Mouse (Mus musculus) neutrophil, adult 5-6 weeks (primary cell): ENCODE measurements around the gene Angptl4. TPM values are rescaled to one million over a fixed set of nuclear protein-coding genes. Genes with fewer than 3 reads are reported as not detected.

Experiments used
- ATAC-seq: fragments of 151-379, 151-347 bp; 2 replicates; pipeline ENCODE4 v1.8.0; 2017; ENCODE audit warnings: mild to moderate bottlenecking, moderate TSS enrichment; ENCODE audit not compliant: insufficient number of reproducible peaks, poor library complexity, low FRiP score, severe bottlenecking; ENCODE audit errors: extremely low read depth
- total RNA-seq: library from RNA; stranded (forward); fragments of 200-1000 nt; gene quantifications from 2 replicates; pipeline ENCODE4 v1.2.3, GENCODE M21; 2017

Gene Angptl4
- total RNA-seq, 1 experiment from 2014 or later: not detected

DNA sequence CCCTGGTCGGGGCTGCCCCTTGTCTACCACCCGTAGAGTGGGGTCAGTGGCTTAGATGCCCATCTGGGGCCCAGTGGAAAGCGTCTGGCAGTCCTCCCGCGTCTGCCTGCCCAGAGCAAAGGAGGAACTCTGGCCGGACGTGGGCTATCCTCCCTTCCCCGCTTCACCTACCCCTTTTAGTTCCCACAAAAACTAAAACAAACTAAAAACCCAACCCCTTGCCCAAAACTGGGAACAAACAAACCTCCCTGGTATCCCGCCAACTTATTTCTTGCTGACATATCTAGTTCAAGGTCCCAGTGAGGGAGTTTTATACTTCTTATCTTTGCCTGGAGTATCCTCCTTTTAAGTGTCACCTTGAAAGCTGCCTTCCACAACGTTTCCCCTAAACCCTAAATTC is 26.6 kb upstream of the Angptl4 start:
- no peak for ATAC-seq

- ATAC-seq: no peak
These were observed 25.7 kb upstream of the Angptl4 start for GRCm38 (mm10) chr17:33807181-33807888.

- ATAC-seq: no peak
These were observed 23.1 kb upstream of the Angptl4 start for GRCm38 (mm10) chr17:33804745-33805144.

DNA sequence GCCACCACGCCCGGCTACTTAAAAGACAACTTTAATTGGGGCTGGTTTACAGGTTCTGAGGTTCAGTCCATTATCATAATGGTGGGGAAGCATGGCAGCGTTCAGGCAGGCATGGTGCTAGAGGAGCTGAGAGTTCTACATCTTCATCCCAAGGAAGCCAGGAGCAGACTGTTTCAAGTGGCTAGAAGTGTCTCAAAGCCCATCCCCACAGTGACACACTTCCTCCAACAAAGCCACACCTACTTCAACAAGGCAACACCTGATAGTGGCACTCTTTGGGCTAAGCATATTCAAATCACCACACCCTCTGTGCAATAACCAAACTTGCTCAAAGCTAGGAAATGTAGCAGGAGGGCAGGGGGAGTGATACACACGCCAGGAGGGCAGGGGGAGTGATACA is 22.6 kb upstream of the Angptl4 start:
- ATAC-seq: no peak

DNA sequence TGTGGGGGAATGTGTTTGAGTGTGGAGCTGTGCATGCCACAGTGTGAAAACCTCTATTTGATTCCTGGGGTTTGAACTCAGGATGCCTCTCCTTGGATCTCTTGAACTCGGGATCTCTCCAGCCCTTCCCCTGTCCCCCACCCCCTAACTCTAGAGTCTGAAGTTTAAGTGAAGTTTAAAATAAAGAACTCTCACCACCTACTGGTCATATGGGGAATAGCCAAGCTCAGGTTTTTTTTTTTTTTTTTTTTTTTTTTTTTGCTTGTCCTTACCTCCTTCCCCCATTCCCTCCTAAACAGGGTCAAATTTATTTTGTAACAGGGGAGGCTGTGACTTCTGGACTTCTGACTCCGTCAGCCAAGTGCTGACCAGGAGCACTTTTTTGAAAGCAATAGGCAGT is 20.6 kb upstream of the Angptl4 start:
- ATAC-seq: peak; percentile 44; the same call in 1 of the 2 replicates

- no peak for ATAC-seq
These were observed 17.6 kb upstream of the Angptl4 start for GRCm38 (mm10) chr17:33799277-33799676.

- ATAC-seq: no peak
These were observed 16.7 kb upstream of the Angptl4 start for GRCm38 (mm10) chr17:33798306-33798705.

GRCm38 (mm10) chr17:33788732-33789131 is 7.1 kb upstream of the Angptl4 start:
- ATAC-seq: no peak

GRCm38 (mm10) chr17:33786375-33786774 is 4.7 kb upstream of the Angptl4 start:
- ATAC-seq: no peak

DNA sequence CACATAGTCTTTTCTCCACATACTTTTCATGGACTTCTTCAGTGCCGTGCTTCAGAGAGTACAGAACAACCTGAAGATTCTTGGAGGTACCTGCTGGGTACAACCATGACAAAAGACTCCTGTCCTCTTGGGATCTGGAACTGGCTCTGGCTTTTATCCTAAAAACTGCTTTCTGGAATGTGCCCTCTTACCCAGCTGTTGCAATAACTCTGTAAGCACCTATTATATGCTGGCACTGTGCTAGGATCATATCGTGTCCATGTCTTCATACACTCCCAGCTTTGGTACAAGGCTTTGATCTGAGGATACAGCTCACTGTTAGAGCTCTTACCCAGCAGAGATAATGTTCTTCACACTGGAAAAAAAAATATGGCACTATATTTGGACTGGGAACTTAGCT is 3.3 kb upstream of the Angptl4 start:
- ATAC-seq: no peak

- no peak for ATAC-seq
These were observed 1.8 kb upstream of the Angptl4 start for GRCm38 (mm10) chr17:33783408-33783807.

GRCm38 (mm10) chr17:33782067-33782466 is 437 bp upstream of the Angptl4 start:
- no peak for ATAC-seq

- ATAC-seq: no peak
These were observed 1.2 kb downstream of the Angptl4 start for GRCm38 (mm10) chr17:33780431-33780830.

DNA sequence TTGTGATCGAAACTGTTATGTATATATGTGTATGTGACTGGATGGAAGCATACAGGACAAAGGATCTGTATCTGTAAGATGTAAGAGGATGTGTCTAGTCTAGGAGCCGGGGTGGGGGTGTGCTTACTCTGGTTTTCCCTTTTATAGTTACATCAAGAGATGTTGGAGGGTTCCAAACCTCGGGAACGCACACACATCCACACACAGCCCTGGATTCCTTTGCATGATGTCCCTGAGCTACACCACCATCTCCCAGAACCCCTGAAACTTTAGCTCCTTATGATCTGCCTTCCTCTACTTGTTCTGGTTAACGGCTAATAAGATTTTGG is 1.7 kb downstream of the Angptl4 start:
- ATAC-seq: no peak

DNA sequence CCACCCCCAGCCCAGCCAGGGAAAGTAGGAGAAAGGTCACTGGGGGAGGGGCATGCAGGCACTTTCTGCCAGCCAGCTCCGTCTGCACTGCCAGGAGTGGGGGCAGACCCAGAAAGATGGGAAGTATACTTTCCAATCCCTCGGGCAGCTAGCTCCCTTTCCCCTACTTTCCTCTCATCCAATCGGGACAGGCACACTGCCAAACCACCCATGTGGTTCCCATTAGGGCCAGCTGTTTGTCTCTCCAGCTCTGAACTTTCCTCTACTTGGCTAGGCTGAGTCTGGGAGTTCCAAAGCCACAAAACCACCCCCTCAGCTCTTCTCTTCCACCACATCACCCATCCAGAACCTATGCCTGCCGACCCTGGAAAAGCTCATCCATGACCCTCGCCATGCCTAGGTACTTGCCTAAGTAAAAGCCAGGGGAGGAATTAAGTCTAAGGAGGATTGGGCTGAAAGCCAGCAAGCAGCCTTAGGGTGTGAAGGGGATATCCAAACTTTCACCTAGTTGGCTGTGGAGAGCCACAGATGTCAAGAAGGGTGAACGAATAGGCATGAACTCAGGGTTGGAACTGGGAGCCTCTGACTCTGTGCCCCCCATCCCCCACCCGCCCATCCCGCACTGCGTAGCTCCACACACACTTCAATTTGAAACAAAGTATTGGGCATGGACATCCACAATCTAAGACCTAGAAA is 2.2 kb downstream of the Angptl4 start:
- no peak for ATAC-seq

GRCm38 (mm10) chr17:33775287-33775686 is 6.3 kb downstream of the Angptl4 start:
- ATAC-seq: no peak

DNA sequence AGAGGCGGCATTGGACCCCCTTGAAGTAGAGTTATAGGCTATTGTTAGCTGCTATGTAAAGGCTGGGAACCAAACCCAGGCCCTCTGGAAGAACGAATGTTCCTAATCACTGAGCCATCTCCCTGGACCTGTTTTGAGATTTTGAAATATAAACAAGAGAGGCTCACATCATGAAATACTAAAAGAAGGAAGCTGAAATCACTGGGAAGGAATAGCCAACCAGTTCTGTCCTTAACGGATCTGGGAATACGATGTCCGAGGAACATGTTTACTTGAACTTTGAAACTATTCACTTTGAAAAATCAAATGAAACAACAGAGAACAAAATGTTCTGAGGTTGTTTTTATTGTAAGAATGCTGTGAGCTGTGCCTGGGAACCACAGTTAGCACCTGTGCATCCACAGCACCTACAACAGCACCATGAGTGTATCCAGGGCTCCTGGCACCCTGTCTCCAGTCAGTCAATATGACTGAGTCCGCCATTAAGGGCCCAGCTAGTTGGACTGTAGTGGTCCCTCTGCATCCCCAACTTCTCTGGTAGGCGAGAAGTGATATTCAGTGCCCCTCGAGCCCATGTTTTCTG is 7.0 kb downstream of the Angptl4 start:
- ATAC-seq: no peak

- ATAC-seq: no peak
These were observed 7.6 kb downstream of the Angptl4 start for GRCm38 (mm10) chr17:33773871-33774572.

DNA sequence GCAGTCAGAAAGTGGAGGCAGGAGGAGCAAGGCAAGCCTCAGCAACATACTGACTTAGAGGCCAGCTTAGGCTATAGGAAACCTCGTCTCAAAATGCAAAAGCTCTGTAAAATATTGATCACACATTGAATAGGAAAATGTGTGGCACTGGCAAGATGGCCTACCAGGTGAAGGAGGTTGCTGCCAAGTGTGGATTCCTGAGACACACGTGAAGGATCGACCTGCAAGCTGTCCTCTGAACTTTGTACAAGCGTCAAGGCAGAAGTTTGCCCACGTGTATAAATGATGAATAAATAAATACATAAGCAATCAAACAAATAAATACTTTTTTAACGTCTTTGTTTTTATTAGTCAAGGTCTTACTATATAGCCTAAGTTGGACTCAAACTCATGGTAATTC is 8.2 kb downstream of the Angptl4 start:
- no peak for ATAC-seq

GRCm38 (mm10) chr17:33771617-33772016 is 10.0 kb downstream of the Angptl4 start:
- no peak for ATAC-seq
